Mouse (Mus musculus) effector memory CD4-positive, alpha-beta T cell, adult 5 months (primary cell): Measurements from ENCODE around the gene Polr1a. TPM values are rescaled to one million over a fixed set of nuclear protein-coding genes. Genes with fewer than 3 reads are reported as not detected.

Source experiments
- polyA plus RNA-seq: library from polyadenylated mRNA; unstranded; fragments of 100-300 nt; shearing (Covaris generic); gene quantifications from one replicate; pipeline ENCODE4 v1.2.1, GENCODE M21; 2017

Polr1a gene
- polyA plus RNA-seq, result 31.9 TPM

DNA sequence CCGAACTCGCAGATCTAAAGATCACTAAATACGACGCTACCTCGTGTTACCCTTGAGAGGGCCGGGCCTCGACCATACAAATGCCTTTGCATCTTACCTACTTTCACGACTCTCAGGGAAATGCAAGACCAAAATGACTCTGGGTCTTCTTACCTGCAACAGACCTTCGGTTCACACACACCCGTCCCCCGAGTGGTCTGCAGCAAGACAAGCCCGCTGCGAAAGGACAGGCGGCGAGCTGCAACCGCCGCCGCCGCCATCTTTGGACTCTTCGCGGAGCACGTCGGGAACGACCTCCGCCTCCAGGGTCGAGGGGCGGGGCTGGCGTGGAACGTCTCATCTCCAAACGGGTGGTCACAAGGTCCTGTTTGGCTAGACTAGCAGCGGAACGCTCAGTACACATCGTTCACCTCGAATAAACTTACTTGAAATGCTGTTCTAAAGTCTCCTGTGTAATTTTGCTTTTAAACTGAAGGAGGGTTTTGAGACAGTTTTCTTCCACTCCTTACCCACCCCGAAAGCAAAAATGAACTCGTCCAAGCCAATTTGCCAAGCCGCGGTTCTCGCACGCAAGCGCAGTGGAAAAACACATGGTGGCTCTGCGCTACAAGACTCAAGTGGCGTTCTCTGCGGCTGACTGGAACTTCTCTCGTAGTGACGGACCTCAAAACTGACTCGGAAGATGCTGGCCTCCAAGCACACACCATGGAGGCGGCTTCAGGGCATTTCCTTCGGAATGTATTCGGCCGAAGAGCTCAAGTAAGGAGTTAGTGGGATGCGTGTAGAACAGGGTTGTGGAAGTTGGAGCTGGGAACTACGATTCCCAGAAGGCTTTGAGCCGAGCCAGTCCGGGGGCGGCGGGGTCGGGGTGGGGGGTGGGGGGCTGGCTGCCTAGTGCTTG is at the start of gene Polr1a, which contains the start of gene Ptcd3:
TSS of gene Polr1a (plus strand) at position 573 of the 901 bp plus-strand sequence.
TSS of gene Ptcd3 (minus strand) at position 270 of the 901 bp plus-strand sequence.

Other genes starting within 250 kb of the Polr1a start
- not detected for gene Reep1, start 201.5 kb upstream of the Polr1a start, polyA plus RNA-seq
- gene Mrpl35, start 82.1 kb upstream of the Polr1a start, polyA plus RNA-seq, result 32.9 TPM
- gene Immt, start 77.7 kb upstream of the Polr1a start, polyA plus RNA-seq, result 78.4 TPM
- gene Ptcd3, start 303 bp upstream of the Polr1a start, polyA plus RNA-seq, result 45.4 TPM
- gene St3gal5, start 188.5 kb downstream of the Polr1a start, polyA plus RNA-seq, result 1.5 TPM